Mouse (Mus musculus) embryonic facial prominence, embryonic 12.5 days (tissue): ENCODE data around the gene Atp6v1b1. TPM values are rescaled to one million over a fixed set of nuclear protein-coding genes. Genes with fewer than 3 reads are reported as not detected.

Experiments
- ATAC-seq: fragments of 200-750 bp; cut with Nextera tagmentation; 2 replicates; pipeline ENCODE4 v1.8.0; 2017; ENCODE audit not compliant: insufficient number of reproducible peaks, insufficient read depth, low FRiP score, low TSS enrichment
- H3K27ac ChIP-seq: fragments of 300-500 bp; sonication (generic); 2 replicates; pipeline ENCODE4 v1.5.1; 2016; ENCODE audit warnings: mild to moderate bottlenecking
- H3K27me3 ChIP-seq: fragments of 300-500 bp; sonication (generic); 2 replicates; pipeline ENCODE4 v1.6.1; 2016; ENCODE audit warnings: mild to moderate bottlenecking, moderate library complexity
- H3K36me3 ChIP-seq: fragments of 300-500 bp; sonication (generic); 2 replicates; pipeline ENCODE4 v1.6.1; 2016; ENCODE audit warnings: mild to moderate bottlenecking
- H3K4me1 ChIP-seq: fragments of 300-500 bp; sonication (generic); 2 replicates; pipeline ENCODE4 v1.6.1; 2016
- H3K4me2 ChIP-seq: fragments of 300-500 bp; sonication (generic); replicated peaks from 2 replicates; pipeline ENCODE4 v1.6.1; 2016; ENCODE audit warnings: mild to moderate bottlenecking, moderate library complexity
- H3K4me3 ChIP-seq: fragments of 300-500 bp; sonication (generic); 2 replicates; pipeline ENCODE4 v1.5.1; 2016; ENCODE audit warnings: mild to moderate bottlenecking
- H3K9ac ChIP-seq: fragments of 300-500 bp; sonication (generic); 2 replicates; pipeline ENCODE4 v1.6.1; 2016; ENCODE audit warnings: mild to moderate bottlenecking, moderate library complexity
- H3K9me3 ChIP-seq: fragments of 300-500 bp; sonication (generic); 2 replicates; pipeline ENCODE4 v1.6.1; 2016; ENCODE audit warnings: mild to moderate bottlenecking, moderate library complexity
- WGBS: fragments of 180-500 bp; shearing (Covaris S2); methylation state at CpG from one replicate; pipeline ENCODE4 v1.1.7; 2016; 5-methylcytosine and 5-hydroxymethylcytosine counted together
- polyA plus RNA-seq: library from polyadenylated mRNA; unstranded; fragments of >200 nt; fragmentation: Nextera tagmentation; extraction: Ambion mirVana; gene quantifications from 2 replicates; pipeline ENCODE4 v1.2.1, GENCODE M21; 2016

The Atp6v1b1 gene
- polyA plus RNA-seq: 0.31 and 0.33 TPM in 2 replicates

GRCm38 (mm10) chr6:83742761-83743160, at the start of gene Atp6v1b1:
Gene Atp6v1b1 (plus strand): TSS chr6:83742990.
- no peaks in the 10 kb centered on the region for H3K36me3 ChIP-seq
- no peak within 1 kb of the TSS for H3K27ac ChIP-seq
- H3K4me3 ChIP-seq: no peak within 1 kb of the TSS
- 59% methylated on average over 5 of the region's 5 CpGs for WGBS
- H3K27me3 ChIP-seq: peaks cover 10% of the 10 kb centered on the region
- no peaks in the 10 kb centered on the region for H3K4me1 ChIP-seq
- no peaks in the 10 kb centered on the region for H3K9me3 ChIP-seq
- no peak within 1 kb of the TSS for H3K4me2 ChIP-seq
- ATAC-seq: no peak
- H3K9ac ChIP-seq: no peak within 1 kb of the TSS; the same call in 1 of the 2 replicates

- Histone ChIP-seq H3K9me3 (no peaks in the 10 kb centered on the region), H3K4me1 (no peaks in the 10 kb centered on the region), H3K4me3 (no peak overlapping the region), H3K9ac (no peak overlapping the region), H3K4me2 (no peak overlapping the region), H3K27me3 (peaks cover 96% of the 10 kb centered on the region), H3K36me3 (no peaks in the 10 kb centered on the region), H3K27ac (no peak overlapping the region)
- ATAC-seq: no peak
- WGBS: 1% methylated on average over 9 of the region's 9 CpGs
Observed at GRCm38 (mm10) chr6:83693835-83694234, 49.0 kb upstream of the Atp6v1b1 start.

- H3K4me2 ChIP-seq: no peak overlapping the region
- no peak for ATAC-seq
- no peaks in the 10 kb centered on the region for H3K36me3 ChIP-seq
- H3K4me3 ChIP-seq: no peak overlapping the region
- WGBS: 4% methylated on average over 3 of the region's 3 CpGs
- no peak overlapping the region for H3K27ac ChIP-seq
- H3K4me1 ChIP-seq: no peaks in the 10 kb centered on the region
- H3K9ac ChIP-seq: no peak overlapping the region
- peaks cover 99% of the 10 kb centered on the region for H3K27me3 ChIP-seq
- H3K9me3 ChIP-seq: no peaks in the 10 kb centered on the region
Observed at GRCm38 (mm10) chr6:83695731-83696130, 47.1 kb upstream of the Atp6v1b1 start.

DNA sequence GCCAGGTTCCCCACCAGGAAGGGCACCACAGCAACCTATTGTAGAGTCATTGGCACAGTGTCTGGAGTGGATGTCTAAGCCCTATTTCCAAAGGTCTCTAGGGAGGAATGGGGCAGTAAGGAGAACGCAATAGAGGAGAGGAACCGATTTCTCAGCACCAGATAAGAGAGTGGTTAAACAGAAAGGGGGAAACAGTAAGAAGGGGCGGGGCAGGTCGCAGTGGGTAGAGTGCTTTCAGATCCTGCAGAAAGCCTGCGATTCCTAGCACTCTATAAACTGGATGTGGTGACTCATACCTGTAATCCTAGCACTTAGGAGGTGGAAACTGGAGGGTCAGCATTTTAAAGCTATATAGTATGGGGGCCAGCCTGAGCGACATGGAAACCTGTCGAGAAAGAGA, 46.1 kb upstream of the Atp6v1b1 start:
- ATAC-seq: no peak
- Histone ChIP-seq H3K4me1 (no peaks in the 10 kb centered on the region), H3K36me3 (no peaks in the 10 kb centered on the region), H3K27me3 (peaks cover 98% of the 10 kb centered on the region), H3K9ac (no peak overlapping the region), H3K9me3 (no peaks in the 10 kb centered on the region), H3K4me2 (no peak overlapping the region), H3K4me3 (no peak overlapping the region), H3K27ac (no peak overlapping the region)
- WGBS: 2% methylated on average over 7 of the region's 7 CpGs

GRCm38 (mm10) chr6:83697932-83698331, 44.9 kb upstream of the Atp6v1b1 start:
- H3K4me1 ChIP-seq: peaks cover 4% of the 10 kb centered on the region; the same call in 1 of the 2 replicates
- H3K4me3 ChIP-seq: no peak overlapping the region
- 3% methylated on average over 8 of the region's 8 CpGs for WGBS
- no peaks in the 10 kb centered on the region for H3K36me3 ChIP-seq
- H3K9me3 ChIP-seq: no peaks in the 10 kb centered on the region
- peaks cover 95% of the 10 kb centered on the region for H3K27me3 ChIP-seq
- no peak for ATAC-seq
- H3K9ac ChIP-seq: no peak overlapping the region
- H3K27ac ChIP-seq: no peak overlapping the region
- H3K4me2 ChIP-seq: no peak overlapping the region

GRCm38 (mm10) chr6:83699971-83700370, 42.8 kb upstream of the Atp6v1b1 start:
- H3K4me2 ChIP-seq: no peak overlapping the region
- WGBS: 5% methylated on average over 5 of the region's 5 CpGs
- H3K36me3 ChIP-seq: no peaks in the 10 kb centered on the region

DNA sequence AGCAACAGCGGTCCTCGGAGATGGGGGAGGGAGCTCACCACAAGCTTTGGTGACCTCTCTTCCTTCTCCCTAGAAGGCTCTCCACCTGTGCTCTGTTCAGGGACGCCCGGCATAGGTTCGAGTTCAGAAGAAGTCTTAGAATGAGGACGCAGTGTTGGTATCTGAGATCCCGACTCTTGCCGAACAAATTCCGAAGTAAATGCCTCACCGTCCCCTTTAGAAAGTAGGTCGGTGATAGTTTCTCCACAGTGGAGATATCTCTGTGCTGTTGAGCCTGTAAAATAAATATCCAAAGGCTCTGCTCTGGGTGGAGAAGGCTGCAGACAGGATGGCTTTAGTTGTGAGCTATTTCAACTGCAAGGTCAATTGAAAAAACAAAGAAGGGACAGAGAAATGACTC, 41.8 kb upstream of the Atp6v1b1 start:
- no peaks in the 10 kb centered on the region for H3K36me3 ChIP-seq
- WGBS: under 1% methylated on average over 11 of the region's 11 CpGs
- no peak overlapping the region for H3K27ac ChIP-seq
- peaks cover 4% of the 10 kb centered on the region; the same call in 1 of the 2 replicates for H3K4me1 ChIP-seq
- H3K4me3 ChIP-seq: no peak overlapping the region
- H3K9ac ChIP-seq: no peak overlapping the region
- no peaks in the 10 kb centered on the region for H3K9me3 ChIP-seq
- no peak for ATAC-seq
- peaks cover 91% of the 10 kb centered on the region for H3K27me3 ChIP-seq
- H3K4me2 ChIP-seq: no peak overlapping the region

More at GRCm38 (mm10) chr6:83699971-83700370, 42.8 kb upstream of the Atp6v1b1 start:
- H3K9ac ChIP-seq: no peak overlapping the region
- ATAC-seq: no peak
- peaks cover 92% of the 10 kb centered on the region for H3K27me3 ChIP-seq
- no peak overlapping the region for H3K4me3 ChIP-seq
- H3K27ac ChIP-seq: no peak overlapping the region
- H3K9me3 ChIP-seq: no peaks in the 10 kb centered on the region
- H3K4me1 ChIP-seq: peaks cover 4% of the 10 kb centered on the region; the same call in 1 of the 2 replicates

- no peak overlapping the region for H3K9ac ChIP-seq
- 1% methylated on average over 53 of the region's 53 CpGs for WGBS
- 0 out of 2 replicates have a peak overlapping the region, but pooled peaks have one; percentile 1 for H3K4me3 ChIP-seq
- no peak overlapping the region for H3K27ac ChIP-seq
- no peaks in the 10 kb centered on the region for H3K36me3 ChIP-seq
- peak overlapping the region; percentile 24; the same call in 1 of the 2 replicates for H3K4me2 ChIP-seq
- peaks cover 4% of the 10 kb centered on the region; the same call in 1 of the 2 replicates for H3K4me1 ChIP-seq
- H3K27me3 ChIP-seq: peaks cover 91% of the 10 kb centered on the region
- no peaks in the 10 kb centered on the region for H3K9me3 ChIP-seq
- ATAC-seq: peak; percentile 12; the same call in 1 of the 2 replicates
Observed at GRCm38 (mm10) chr6:83702146-83702999, 40.4 kb upstream of the Atp6v1b1 start.

DNA sequence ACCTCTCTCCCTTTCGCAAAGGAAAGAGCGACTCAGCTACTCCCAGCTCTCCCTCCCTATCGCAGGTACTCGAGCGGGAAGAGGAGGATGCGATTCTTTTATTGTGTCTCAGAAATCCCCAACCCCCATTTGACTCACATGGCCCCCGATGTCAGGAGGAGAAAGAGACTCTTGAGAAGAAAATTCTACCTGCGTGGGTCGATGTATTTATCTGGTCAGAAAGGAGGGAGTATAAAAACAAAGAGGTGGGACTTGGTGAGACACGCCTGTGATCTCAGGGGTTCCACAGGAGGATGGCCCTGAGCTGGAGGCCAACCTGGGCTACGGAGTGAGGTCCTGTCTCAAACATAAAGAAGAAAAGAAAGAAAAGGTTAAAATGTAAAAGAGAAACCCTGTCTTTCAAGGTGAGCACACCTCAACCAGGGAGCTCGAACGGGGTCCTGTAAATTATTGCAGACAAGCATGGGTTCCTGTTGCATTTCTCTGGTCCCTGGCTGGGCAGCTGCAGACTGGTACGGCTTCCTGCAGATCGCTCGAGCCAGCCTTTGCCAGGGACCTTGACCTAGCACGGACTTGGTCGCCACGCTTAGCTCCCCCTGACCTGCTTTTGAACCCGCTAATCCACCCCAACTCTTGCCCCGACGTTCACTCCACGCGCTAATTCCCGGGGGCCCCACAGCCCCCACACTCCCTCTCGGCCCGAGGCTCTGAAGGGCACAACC, 39.6 kb upstream of the Atp6v1b1 start:
- Histone ChIP-seq H3K9ac (no peak overlapping the region), H3K9me3 (no peaks in the 10 kb centered on the region), H3K36me3 (no peaks in the 10 kb centered on the region), H3K27me3 (peaks cover 91% of the 10 kb centered on the region), H3K27ac (no peak overlapping the region), H3K4me2 (no peak overlapping the region), H3K4me3 (no peak overlapping the region), H3K4me1 (peaks cover 4% of the 10 kb centered on the region; the same call in 1 of the 2 replicates)
- WGBS: under 1% methylated on average over 27 of the region's 27 CpGs
- ATAC-seq: no peak

GRCm38 (mm10) chr6:83703722-83704078, 39.1 kb upstream of the Atp6v1b1 start:
- Histone ChIP-seq H3K4me1 (peaks cover 4% of the 10 kb centered on the region; the same call in 1 of the 2 replicates), H3K27ac (no peak overlapping the region), H3K4me2 (no peak overlapping the region), H3K9me3 (no peaks in the 10 kb centered on the region), H3K27me3 (peaks cover 91% of the 10 kb centered on the region), H3K4me3 (no peak overlapping the region), H3K36me3 (no peaks in the 10 kb centered on the region), H3K9ac (no peak overlapping the region)
- no peak for ATAC-seq
- WGBS: 2% methylated on average over 10 of the region's 10 CpGs

DNA sequence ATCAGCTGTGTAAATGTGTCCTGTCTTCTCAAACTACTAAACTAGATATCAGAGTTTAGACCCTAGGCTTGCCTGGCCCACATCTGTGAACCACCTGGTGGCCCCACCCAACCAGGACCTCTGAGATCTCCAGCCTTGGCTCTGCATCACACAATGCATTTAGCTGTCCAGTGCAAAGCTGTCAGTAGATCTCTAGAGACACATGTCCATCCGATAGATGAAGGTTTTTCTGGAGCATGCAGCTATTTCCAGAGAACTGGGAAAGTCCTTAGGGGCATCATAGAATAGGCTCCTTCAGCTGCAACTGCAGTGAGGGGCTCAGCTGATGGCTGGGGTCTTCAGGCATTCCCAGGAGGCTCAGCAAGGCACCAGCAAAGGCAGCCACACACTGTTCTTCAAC, 38.5 kb upstream of the Atp6v1b1 start:
- ATAC-seq: no peak
- Histone ChIP-seq H3K9ac (no peak overlapping the region), H3K4me3 (no peak overlapping the region), H3K9me3 (no peaks in the 10 kb centered on the region), H3K27me3 (peaks cover 91% of the 10 kb centered on the region), H3K4me2 (no peak overlapping the region), H3K36me3 (no peaks in the 10 kb centered on the region), H3K27ac (no peak overlapping the region), H3K4me1 (peaks cover 4% of the 10 kb centered on the region; the same call in 1 of the 2 replicates)
- WGBS: 7% methylated on average over 1 of the region's 1 CpGs
